Mouse (Mus musculus) lung, postnatal 36 days (tissue): ENCODE results near the gene Rlf.

Experiments
- DNase-seq: peaks from one replicate; pipeline ENCODE4 v3.0.0; 2022; ENCODE audit warnings: mixed read lengths

Rlf gene

DNA sequence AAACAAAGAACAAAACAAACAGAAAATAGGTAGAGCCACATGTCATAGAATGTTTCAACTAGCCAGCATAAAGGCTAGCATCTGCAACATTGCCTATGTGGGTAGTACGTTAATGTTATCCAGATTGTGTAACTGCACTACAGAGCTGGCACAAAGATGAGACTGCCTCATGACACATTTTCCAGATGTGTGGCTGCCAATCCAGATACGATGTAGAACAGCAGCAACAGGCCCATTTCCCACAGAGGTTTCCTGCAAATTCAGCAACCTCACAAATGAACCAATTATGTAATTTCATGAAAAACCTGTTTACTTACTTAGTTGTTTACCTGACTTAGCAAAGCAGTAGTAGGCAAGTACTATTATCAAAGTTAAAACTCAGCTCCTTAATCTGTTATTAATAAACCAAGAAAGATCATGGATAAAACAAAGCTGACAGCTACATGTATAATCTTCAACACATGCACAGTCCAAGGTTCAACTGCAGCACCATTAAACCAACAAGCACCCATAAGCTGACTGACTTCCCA, 51.3 kb downstream of the Rlf start:
- DNase-seq = no peak

DNA sequence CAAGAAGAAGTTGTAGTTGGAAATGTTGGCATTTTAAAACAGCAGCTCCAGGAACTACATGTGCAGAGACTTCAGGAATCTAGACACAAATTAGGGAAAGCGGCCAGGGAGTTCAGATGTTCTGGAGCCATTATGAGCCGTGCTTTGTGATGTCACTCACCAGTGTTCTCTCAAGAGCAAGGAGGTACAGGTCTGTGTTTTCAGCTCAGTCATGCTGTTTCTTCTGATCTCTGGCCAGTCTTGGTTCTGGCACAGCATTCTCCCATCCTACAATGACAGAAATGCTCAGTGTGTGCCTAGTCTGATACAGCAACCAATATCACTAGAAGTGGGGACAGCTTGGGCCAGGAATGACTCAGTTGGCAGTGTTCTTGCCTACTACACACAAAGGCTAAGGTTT, 105.8 kb downstream of the Rlf start, which contains the start of gene Tmco2:
Tmco2 (minus strand) TSS at position 101 of the 400 bp plus-strand sequence.
- no peak for DNase-seq

- DNase-seq = no peak
Observed at GRCm38 (mm10) chr4:121103304-121103703, 111.6 kb downstream of the Rlf start.

GRCm38 (mm10) chr4:121097650-121098378, 117.1 kb downstream of the Rlf start, which contains the start of gene Zmpste24:
Zmpste24 (minus strand) TSS chr4:121098241.
- peak; percentile 90 for DNase-seq
